Mouse (Mus musculus) cortical plate, adult 2 months (tissue): ENCODE data around the gene Tln2.
"Not testable (repeated sequence)": the region's sequence is repeated elsewhere in the genome, so short reads cannot be mapped to it uniquely, and the experiment has no call there.

Experiments used
- CTCF ChIP-seq: fragments of 200-500 bp; IDR thresholded peaks from 2 replicates; pipeline ENCODE4 v1.5.1; 2011; ENCODE audit warnings: mild to moderate bottlenecking, control low read depth, low read length; ENCODE audit not compliant: insufficient read depth; ENCODE audit errors: extremely low read depth
- POLR2A ChIP-seq: fragments of 200-500 bp; IDR thresholded peaks from 2 replicates; pipeline ENCODE4 v1.6.1; 2011; ENCODE audit warnings: mild to moderate bottlenecking, low read length, control low read depth; ENCODE audit not compliant: insufficient read depth; ENCODE audit errors: extremely low read depth

DNA sequence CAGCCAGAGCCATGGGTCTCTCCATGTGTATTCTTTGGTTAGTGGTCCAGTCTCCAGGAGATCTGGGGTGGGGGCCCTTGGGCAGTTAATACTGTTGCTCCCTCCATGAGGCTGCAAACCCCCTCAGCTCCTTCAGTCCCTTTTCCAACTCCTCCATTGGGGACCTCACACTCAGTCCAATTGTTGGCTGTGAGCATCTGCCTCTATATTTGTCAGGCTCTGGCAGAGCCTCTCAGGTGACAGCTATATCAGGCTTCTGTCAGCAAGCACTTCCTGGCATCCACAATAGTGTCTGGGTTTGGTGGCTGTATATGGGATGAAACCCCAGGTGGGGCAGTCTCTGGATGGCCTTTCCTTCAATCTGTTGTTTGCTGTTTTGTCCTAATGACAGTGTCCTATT is 279.2 kb downstream of the Tln2 start:
- not testable (repeated sequence) for TF ChIP-seq POLR2A, CTCF
